Mouse (Mus musculus) stomach, embryonic 14.5 days (tissue): ENCODE measurements around the gene Ghr. TPM values are rescaled to one million over a fixed set of nuclear protein-coding genes. Genes with fewer than 3 reads are reported as not detected.
A peak's percentile ranks its signal among the peaks of the same experiment; 100 is the strongest.

ENCODE experiments used
- ATAC-seq: fragments of 200-750 bp; cut with Nextera tagmentation; 2 replicates; pipeline ENCODE4 v1.8.0; 2017; ENCODE audit warnings: low read depth, moderate TSS enrichment; ENCODE audit not compliant: insufficient number of reproducible peaks, insufficient read depth, low FRiP score
- H3K27ac ChIP-seq: fragments of 300-500 bp; sonication (generic); 2 replicates; pipeline ENCODE4 v1.5.1; 2014; ENCODE audit warnings: mild to moderate bottlenecking, low read length, moderate library complexity, mixed read lengths
- H3K27me3 ChIP-seq: fragments of 300-500 bp; sonication (generic); 2 replicates; pipeline ENCODE4 v1.6.1; 2014; ENCODE audit warnings: low read length, control low read depth, mixed read lengths; ENCODE audit not compliant: control insufficient read depth, insufficient read depth
- H3K36me3 ChIP-seq: fragments of 300-500 bp; sonication (generic); 2 replicates; pipeline ENCODE4 v1.6.1; 2014; ENCODE audit warnings: mild to moderate bottlenecking, control low read depth, low read length, moderate library complexity, mixed read lengths; ENCODE audit not compliant: control insufficient read depth, insufficient read depth
- H3K4me1 ChIP-seq: fragments of 300-500 bp; sonication (generic); 2 replicates; pipeline ENCODE4 v1.6.1; 2014; ENCODE audit warnings: low read length, control low read depth, mixed read lengths; ENCODE audit not compliant: control insufficient read depth, insufficient read depth
- H3K4me2 ChIP-seq: fragments of 300-500 bp; sonication (generic); replicated peaks from 2 replicates; pipeline ENCODE4 v1.6.1; 2014; ENCODE audit warnings: low read depth, low read length, control low read depth
- H3K4me3 ChIP-seq: fragments of 300-500 bp; sonication (generic); 2 replicates; pipeline ENCODE4 v1.5.1; 2014; ENCODE audit warnings: low read depth, low read length, control low read depth
- H3K9ac ChIP-seq: fragments of 300-500 bp; sonication (generic); replicated peaks from 2 replicates; pipeline ENCODE4 v1.6.1; 2014; ENCODE audit warnings: low read depth, mild to moderate bottlenecking, control low read depth, low read length, moderate library complexity, mixed read lengths
- H3K9me3 ChIP-seq: fragments of 300-500 bp; sonication (generic); 2 replicates; pipeline ENCODE4 v1.6.1; 2016; ENCODE audit warnings: low read depth, low read length, control low read depth; ENCODE audit not compliant: control insufficient read depth
- WGBS: fragments of 180-500 bp; shearing (Covaris S2); extraction: QIAGEN DNeasy Blood & Tissue Kit; methylation state at CpG from one replicate; pipeline ENCODE4 v1.1.7; 2014; 5-methylcytosine and 5-hydroxymethylcytosine counted together
- polyA plus RNA-seq: library from polyadenylated mRNA; unstranded; fragments of >200 nt; fragmentation: Nextera tagmentation; extraction: Ambion mirVana; gene quantifications from 2 replicates; pipeline ENCODE4 v1.2.1, GENCODE M21; 2014

The Ghr gene
- polyA plus RNA-seq, 1 experiment from 2014 or later = 149 TPM

DNA sequence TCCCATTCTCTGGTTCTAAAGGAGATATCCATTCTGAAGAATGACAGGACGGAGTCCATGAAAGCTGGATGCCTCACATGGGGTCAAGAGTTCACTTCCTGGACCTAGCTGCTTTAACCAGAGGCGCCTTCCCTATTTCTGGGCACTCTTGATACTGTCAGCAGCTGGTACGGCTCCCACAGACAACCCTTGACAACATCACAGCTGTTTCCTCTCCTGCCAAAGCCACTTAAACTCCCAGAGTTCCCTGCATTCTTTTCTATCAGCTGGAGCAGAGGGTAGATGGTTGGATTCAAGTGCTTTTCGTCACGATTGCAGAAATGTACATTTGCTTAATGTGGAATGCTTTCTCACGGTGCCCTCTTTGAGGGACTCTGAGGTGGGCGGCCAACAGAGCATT lies 150.0 kb downstream of the Ghr start:
- Histone ChIP-seq H3K27ac (peak overlapping the region; percentile 77; the same call in 1 of the 2 replicates), H3K4me2 (no peak overlapping the region)

DNA sequence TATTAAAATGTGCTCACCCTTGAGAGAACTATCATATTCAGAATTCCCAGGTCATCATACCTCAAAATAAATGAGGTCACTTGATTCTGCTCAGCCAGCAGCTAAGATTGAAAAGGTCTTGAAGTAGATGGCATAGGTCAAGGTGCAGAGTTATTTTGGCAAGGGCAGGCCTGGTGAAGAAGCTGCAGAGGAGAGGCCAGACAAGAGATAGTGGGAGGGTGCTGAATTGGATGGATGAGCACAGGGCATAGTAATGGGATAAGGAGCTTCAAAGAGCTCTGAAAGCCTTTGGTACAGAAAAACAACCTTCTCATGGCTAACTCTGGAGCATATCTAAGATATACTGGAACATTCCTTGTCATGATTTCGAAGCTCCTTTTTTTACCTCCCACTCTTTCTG lies 150.5 kb downstream of the Ghr start:
- Histone ChIP-seq H3K9ac (no peak overlapping the region), H3K4me3 (no peak overlapping the region), H3K9me3 (no peaks in the 10 kb centered on the region), H3K27ac (no peak overlapping the region; the same call in 1 of the 2 replicates), H3K27me3 (no peaks in the 10 kb centered on the region), H3K4me2 (no peak overlapping the region), H3K36me3 (no peaks in the 10 kb centered on the region), H3K4me1 (peaks cover 15% of the 10 kb centered on the region; the same call in 1 of the 2 replicates)
- no peak; the same call in 1 of the 2 replicates for ATAC-seq
- 47% methylated on average over 1 of the region's 1 CpGs for WGBS

More for the DNA sequence above, 150.0 kb downstream of the Ghr start:
- peak; percentile 67; the same call in 1 of the 2 replicates for ATAC-seq
- Histone ChIP-seq H3K36me3 (no peaks in the 10 kb centered on the region; the same call in 1 of the 2 replicates), H3K27me3 (no peaks in the 10 kb centered on the region), H3K9me3 (no peaks in the 10 kb centered on the region), H3K9ac (no peak overlapping the region), H3K4me3 (no peak overlapping the region), H3K4me1 (peaks cover 14% of the 10 kb centered on the region; the same call in 1 of the 2 replicates)
- WGBS = 21% methylated on average over 7 of the region's 7 CpGs

DNA sequence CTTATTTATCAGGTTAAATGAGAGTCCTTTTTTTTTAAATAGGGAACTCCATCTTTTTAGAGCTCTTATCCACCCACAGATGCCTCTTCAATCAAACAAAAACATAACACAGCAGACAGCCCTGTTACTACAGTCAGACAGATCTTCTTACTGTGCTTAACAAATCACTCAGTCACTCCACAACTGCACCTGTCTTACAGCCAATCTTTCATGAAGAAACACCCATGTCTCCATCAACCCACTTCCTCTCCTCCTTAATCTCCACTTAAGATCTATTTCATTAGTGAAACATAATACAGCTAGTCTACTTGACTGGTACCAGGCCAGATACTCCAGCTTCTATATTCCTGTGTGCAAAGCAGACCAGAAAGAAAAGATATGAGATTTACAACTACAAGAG lies 153.9 kb downstream of the Ghr start:
- no peaks in the 10 kb centered on the region for H3K27me3 ChIP-seq
- ATAC-seq = no peak
- no peaks in the 10 kb centered on the region for H3K36me3 ChIP-seq
- H3K9me3 ChIP-seq = no peaks in the 10 kb centered on the region
- H3K27ac ChIP-seq = no peak overlapping the region
- H3K4me2 ChIP-seq = no peak overlapping the region
- H3K9ac ChIP-seq = no peak overlapping the region
- peaks cover 29% of the 10 kb centered on the region; the same call in 1 of the 2 replicates for H3K4me1 ChIP-seq
- no peak overlapping the region for H3K4me3 ChIP-seq

DNA sequence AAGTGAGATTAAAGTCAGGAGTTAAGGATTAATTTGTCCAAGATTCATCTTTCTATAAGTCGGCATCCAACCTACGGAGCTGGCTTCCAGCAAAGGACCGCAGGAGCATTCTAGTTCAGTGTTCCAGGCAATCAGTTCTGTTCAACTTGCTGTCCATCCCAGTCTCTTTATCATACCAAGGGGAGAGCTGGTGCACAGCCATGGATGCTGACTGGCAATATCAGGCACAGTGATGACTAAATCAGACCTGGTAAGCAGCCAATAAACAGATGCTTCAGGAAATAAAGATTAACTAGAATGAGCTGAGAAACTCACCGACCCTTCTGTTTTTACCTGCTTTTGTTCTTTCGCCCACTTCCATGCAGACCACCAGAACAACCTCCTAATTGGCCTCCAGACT lies 154.3 kb downstream of the Ghr start:
- H3K9ac ChIP-seq = no peak overlapping the region
- H3K4me2 ChIP-seq = no peak overlapping the region
- H3K4me1 ChIP-seq = peaks cover 26% of the 10 kb centered on the region; the same call in 1 of the 2 replicates
- H3K27me3 ChIP-seq = no peaks in the 10 kb centered on the region
- no peak for ATAC-seq
- H3K4me3 ChIP-seq = no peak overlapping the region
- WGBS = 76% methylated on average over 5 of the region's 5 CpGs
- H3K36me3 ChIP-seq = no peaks in the 10 kb centered on the region
- no peak overlapping the region for H3K27ac ChIP-seq
- H3K9me3 ChIP-seq = no peaks in the 10 kb centered on the region

DNA sequence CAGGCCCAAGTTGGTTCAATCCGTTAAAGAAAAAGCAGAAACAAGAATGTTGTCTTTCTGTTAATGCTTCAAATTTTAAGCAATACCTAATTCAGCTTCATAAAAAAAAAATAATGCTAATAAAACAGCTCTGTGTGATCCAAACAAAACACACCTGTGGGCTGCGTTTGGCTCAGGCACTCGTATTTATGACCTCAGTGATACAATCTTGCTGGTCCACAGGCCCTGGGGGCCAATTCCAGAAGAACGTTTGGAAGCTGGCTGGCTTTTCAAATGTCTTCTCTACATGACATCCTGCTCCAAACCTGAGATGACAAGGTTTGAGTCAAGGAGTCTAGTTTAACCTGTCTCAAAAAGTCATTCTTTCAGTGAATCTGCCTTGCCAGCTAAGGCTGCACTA lies 156.9 kb downstream of the Ghr start:
- H3K4me1 ChIP-seq = peaks cover 17% of the 10 kb centered on the region; the same call in 1 of the 2 replicates
- no peak overlapping the region; the same call in 1 of the 2 replicates for H3K27ac ChIP-seq
- WGBS = 17% methylated on average over 4 of the region's 4 CpGs
- no peaks in the 10 kb centered on the region for H3K27me3 ChIP-seq
- H3K9ac ChIP-seq = no peak overlapping the region
- no peak overlapping the region for H3K4me2 ChIP-seq
- H3K36me3 ChIP-seq = no peaks in the 10 kb centered on the region
- H3K9me3 ChIP-seq = no peaks in the 10 kb centered on the region
- no peak for ATAC-seq
- H3K4me3 ChIP-seq = no peak overlapping the region

DNA sequence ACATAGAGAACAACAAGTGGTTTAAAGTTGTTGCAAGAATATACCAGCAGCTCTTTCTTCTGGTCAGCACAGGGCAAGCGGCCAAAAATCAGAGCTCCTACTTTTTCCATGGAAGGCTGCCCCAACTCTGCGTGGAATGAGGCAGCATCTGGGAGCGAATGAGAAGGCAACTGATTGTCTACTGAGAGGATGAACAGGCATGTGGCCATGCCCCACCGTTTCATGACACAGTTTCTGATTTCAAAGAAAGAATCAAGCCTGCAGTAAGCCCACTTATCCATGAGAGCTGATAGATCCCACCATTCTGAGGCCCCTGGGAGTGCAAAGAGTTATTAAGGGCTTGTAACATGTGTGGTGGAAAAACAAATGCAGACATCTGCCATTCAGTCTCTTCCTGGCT lies 160.1 kb downstream of the Ghr start:
- Histone ChIP-seq H3K36me3 (no peaks in the 10 kb centered on the region), H3K9ac (no peak overlapping the region), H3K4me2 (no peak overlapping the region), H3K4me3 (no peak overlapping the region), H3K4me1 (peaks cover 17% of the 10 kb centered on the region; the same call in 1 of the 2 replicates), H3K27ac (no peak overlapping the region), H3K27me3 (no peaks in the 10 kb centered on the region), H3K9me3 (no peaks in the 10 kb centered on the region)
- 62% methylated on average over 4 of the region's 4 CpGs for WGBS
- ATAC-seq = no peak

DNA sequence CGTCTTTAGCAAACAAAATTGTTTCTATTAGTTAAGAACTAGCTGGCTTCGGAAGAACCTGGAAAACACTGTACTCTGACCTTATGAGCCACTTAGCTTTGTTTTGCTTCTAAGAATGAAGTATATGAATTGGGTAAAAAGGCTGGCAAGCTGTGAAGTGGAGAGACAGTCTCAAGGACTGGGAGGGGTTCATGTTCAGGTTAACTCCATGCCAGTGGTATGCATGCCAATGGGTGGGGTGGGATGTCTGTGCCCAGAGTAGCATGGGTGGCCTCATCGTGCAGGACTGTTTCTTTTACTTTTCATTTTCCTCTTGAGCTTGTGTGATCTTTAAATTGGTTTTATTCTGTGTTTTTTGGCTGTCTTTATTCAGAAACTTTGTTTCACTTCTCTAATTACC lies 165.6 kb downstream of the Ghr start:
- no peak overlapping the region for H3K27ac ChIP-seq
- no peaks in the 10 kb centered on the region for H3K4me1 ChIP-seq
- H3K4me3 ChIP-seq = no peak overlapping the region
- ATAC-seq = no peak
- H3K4me2 ChIP-seq = no peak overlapping the region
- H3K36me3 ChIP-seq = no peaks in the 10 kb centered on the region
- no peaks in the 10 kb centered on the region for H3K9me3 ChIP-seq
- H3K27me3 ChIP-seq = no peaks in the 10 kb centered on the region
- WGBS = 83% methylated on average over 3 of the region's 3 CpGs
- H3K9ac ChIP-seq = no peak overlapping the region

DNA sequence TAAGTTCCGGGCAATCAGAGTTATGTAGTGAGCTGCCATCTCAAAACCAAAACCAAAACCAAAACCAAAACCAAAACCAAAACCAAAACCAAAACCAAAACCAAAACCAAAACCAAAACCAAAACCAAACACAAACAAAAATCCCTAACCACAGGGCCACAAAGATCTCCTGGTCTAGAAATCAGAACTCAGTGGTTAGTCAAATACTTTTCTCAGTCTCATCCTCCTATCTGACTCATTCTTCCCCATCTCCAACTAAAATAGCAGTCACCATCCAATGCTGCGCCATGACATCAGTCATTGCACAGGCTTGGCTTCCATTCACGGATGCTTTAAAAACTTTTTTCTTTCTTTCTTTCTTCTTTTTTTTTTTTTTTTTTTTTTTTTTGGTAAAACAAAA lies 170.2 kb downstream of the Ghr start:
- ATAC-seq = no peak
- 95% methylated on average over 3 of the region's 3 CpGs for WGBS
- Histone ChIP-seq H3K4me3 (no peak overlapping the region), H3K9ac (no peak overlapping the region), H3K27ac (no peak overlapping the region), H3K4me1 (no peaks in the 10 kb centered on the region), H3K36me3 (no peaks in the 10 kb centered on the region), H3K9me3 (no peaks in the 10 kb centered on the region), H3K4me2 (no peak overlapping the region), H3K27me3 (no peaks in the 10 kb centered on the region)

DNA sequence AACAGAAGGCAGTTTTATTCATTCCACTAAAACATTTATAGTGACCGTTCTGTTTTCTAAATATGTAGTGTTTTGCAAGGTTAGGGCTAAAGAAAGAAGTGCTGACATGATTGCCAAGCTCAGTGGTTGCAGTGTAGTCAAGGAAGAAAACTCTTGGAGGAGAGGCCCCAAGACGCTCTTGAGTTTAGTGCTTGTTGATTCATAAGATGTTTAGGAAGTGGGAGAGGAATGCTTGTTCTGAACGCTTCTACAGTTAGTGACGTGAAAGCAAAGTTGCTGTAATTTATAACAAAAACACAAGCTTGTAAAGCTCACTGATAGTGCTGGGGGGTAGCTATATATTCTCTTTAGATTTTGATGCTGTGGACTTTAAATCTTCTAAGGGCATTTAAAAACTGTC lies 174.8 kb downstream of the Ghr start:
- H3K27me3 ChIP-seq = no peaks in the 10 kb centered on the region
- 61% methylated on average over 4 of the region's 4 CpGs for WGBS
- H3K9ac ChIP-seq = no peak overlapping the region
- no peak overlapping the region for H3K27ac ChIP-seq
- H3K4me1 ChIP-seq = no peaks in the 10 kb centered on the region
- no peak for ATAC-seq
- H3K4me2 ChIP-seq = no peak overlapping the region
- H3K36me3 ChIP-seq = no peaks in the 10 kb centered on the region
- H3K4me3 ChIP-seq = no peak overlapping the region
- H3K9me3 ChIP-seq = no peaks in the 10 kb centered on the region
